Mouse (Mus musculus) liver, embryonic 14.5 days (tissue): ENCODE results near the gene Hyal1. TPM values are rescaled to one million over a fixed set of nuclear protein-coding genes. Genes with fewer than 3 reads are reported as not detected.

ENCODE experiments used
- ATAC-seq: fragments of 200-750 bp; cut with Nextera tagmentation; 2 replicates; pipeline ENCODE4 v1.8.0; 2017; ENCODE audit warnings: moderate number of reproducible peaks, mild to moderate bottlenecking, moderate library complexity; ENCODE audit not compliant: insufficient read depth
- DNase-seq, 3 experiments: peaks; one replicate each; pipeline ENCODE4 v3.0.0-alpha.2; 2012 to 2013; ENCODE audit warnings: low read depth in 3 of 3, low spot score in 3 of 3
- H3K27ac ChIP-seq: fragments of 300-500 bp; sonication (generic); 2 replicates; pipeline ENCODE4 v1.5.1; 2014; ENCODE audit warnings: moderate library complexity, mild to moderate bottlenecking, control low read depth, inconsistent platforms
- H3K27me3 ChIP-seq: fragments of 300-500 bp; sonication (generic); 2 replicates; pipeline ENCODE4 v1.6.1; 2014; ENCODE audit warnings: mild to moderate bottlenecking, low read length, moderate library complexity; ENCODE audit not compliant: control insufficient read depth, insufficient read depth
- H3K36me3 ChIP-seq: fragments of 300-500 bp; sonication (generic); replicated peaks from 2 replicates; pipeline ENCODE4 v1.6.1; 2014; ENCODE audit warnings: low read depth; ENCODE audit not compliant: control insufficient read depth, insufficient read depth
- H3K4me1 ChIP-seq, 2 experiments: fragments of 200-500 bp in 1 of 2; fragments of 300-500 bp in 1 of 2; sonication (generic) in 1 of 2; replicated peaks; 2 replicates each; pipeline ENCODE4 v1.6.1; 2012 to 2014; ENCODE audit warnings: antibody characterized with exemption in 1 of 2, inconsistent platforms in 1 of 2, low read length in 1 of 2; ENCODE audit not compliant: control insufficient read depth in 2 of 2, insufficient read depth in 2 of 2
- H3K4me2 ChIP-seq: fragments of 300-500 bp; sonication (generic); 2 replicates; pipeline ENCODE4 v1.6.1; 2014; ENCODE audit warnings: low read depth, mild to moderate bottlenecking, control low read depth, moderate library complexity
- H3K4me3 ChIP-seq, 2 experiments: fragments of 200-500 bp in 1 of 2; fragments of 300-500 bp in 1 of 2; sonication (generic) in 1 of 2; 2 replicates each; pipeline ENCODE4 v1.5.1; 2012 to 2014; ENCODE audit warnings: low read depth in 2 of 2, low read length in 2 of 2, mild to moderate bottlenecking in 2 of 2, control low read depth in 1 of 2, inconsistent platforms in 1 of 2, moderate library complexity in 1 of 2; ENCODE audit not compliant: insufficient read depth in 1 of 2
- H3K9ac ChIP-seq: fragments of 300-500 bp; sonication (generic); replicated peaks from 2 replicates; pipeline ENCODE4 v1.6.1; 2014; ENCODE audit warnings: mild to moderate bottlenecking, control low read depth, moderate library complexity
- H3K9me3 ChIP-seq: fragments of 300-500 bp; sonication (generic); 2 replicates; pipeline ENCODE4 v1.6.1; 2016; ENCODE audit warnings: low read length, mixed read lengths; ENCODE audit not compliant: control insufficient read depth
- CTCF ChIP-seq: IDR thresholded peaks from 2 replicates; pipeline ENCODE4 v1.5.1; 2016; ENCODE audit warnings: antibody characterized with exemption, low read depth, control low read depth
- EP300 ChIP-seq: IDR thresholded peaks from 2 replicates; pipeline ENCODE4 v1.6.1; 2016; ENCODE audit warnings: antibody characterized with exemption, low read depth
- WGBS: fragments of 180-500 bp; shearing (Covaris S2); extraction: QIAGEN DNeasy Blood & Tissue Kit; methylation state at CpG from one replicate; pipeline ENCODE4 v1.1.7; 2014; ENCODE audit not compliant: insufficient replicate concordance; 5-methylcytosine and 5-hydroxymethylcytosine counted together
- polyA plus RNA-seq, 2 experiments: library from polyadenylated mRNA; depleted of rRNA in 1 of 2; stranded (reverse) in 1 of 2; unstranded in 1 of 2; fragments of >200 nt; fragmentation: Nextera tagmentation in 1 of 2; extraction: Ambion mirVana in 1 of 2; gene quantifications; 2 replicates each; pipeline versions ENCODE4 v1.2.1 to v1.2.3; 2012 to 2014

Hyal1 gene
- polyA plus RNA-seq, 2 experiments: 1.2 to 1.3 TPM

DNA sequence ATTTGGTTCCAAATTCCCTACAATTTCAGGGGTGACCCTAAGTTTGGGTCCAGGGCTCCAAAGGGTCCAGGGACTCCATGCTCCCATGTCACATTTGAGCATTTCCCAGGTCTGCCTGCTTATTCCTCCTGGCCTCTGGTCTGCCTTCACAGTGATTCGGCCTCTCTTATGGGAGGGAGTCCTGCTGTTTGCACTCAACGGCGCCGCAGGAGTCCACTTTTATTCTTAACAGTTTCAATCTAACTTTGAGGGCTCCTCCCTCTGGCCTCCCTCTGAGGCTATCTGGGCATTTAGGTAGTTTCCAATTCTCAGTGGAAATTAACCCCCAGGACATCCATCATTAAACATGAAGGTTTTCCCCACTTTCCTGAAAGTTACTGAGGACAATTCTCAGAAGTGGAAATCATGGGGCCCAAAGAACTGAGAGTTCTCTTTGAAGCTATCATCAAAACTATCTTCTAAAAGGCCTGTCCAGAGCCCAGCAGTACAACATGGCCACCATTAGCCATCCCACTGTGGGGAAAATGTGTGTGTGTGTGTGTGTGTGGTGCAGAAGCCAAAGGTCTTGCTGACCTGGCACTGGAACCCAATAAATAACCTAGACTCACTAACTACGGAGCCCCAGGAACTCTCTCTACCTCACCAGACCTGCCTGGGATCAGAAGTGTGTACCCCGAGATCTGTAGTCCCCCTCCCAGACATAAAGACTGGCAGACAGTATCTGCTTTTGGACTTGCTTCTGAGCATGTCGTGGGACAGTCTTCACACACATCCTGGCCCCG is 17.7 kb downstream of the Hyal1 start:
- no peak for TF ChIP-seq EP300
- no peak for TF ChIP-seq CTCF
- DNase-seq (no peak), ATAC-seq (no peak)
- H3K9me3 ChIP-seq: no peaks in the 10 kb centered on the region
- no peak overlapping the region for H3K4me3 ChIP-seq
- H3K4me2 ChIP-seq: no peak overlapping the region
- H3K27me3 ChIP-seq: no peaks in the 10 kb centered on the region; the same call in 1 of the 2 replicates
- peaks cover 53% of the 10 kb centered on the region for H3K36me3 ChIP-seq
- no peak overlapping the region for H3K27ac ChIP-seq
- H3K4me1 ChIP-seq: peaks cover 12% of the 10 kb centered on the region in 2 experiments; a peak in 3 of 4 replicates
- no peak overlapping the region for H3K9ac ChIP-seq
- 82% methylated on average over 8 of the region's 8 CpGs for WGBS

DNA sequence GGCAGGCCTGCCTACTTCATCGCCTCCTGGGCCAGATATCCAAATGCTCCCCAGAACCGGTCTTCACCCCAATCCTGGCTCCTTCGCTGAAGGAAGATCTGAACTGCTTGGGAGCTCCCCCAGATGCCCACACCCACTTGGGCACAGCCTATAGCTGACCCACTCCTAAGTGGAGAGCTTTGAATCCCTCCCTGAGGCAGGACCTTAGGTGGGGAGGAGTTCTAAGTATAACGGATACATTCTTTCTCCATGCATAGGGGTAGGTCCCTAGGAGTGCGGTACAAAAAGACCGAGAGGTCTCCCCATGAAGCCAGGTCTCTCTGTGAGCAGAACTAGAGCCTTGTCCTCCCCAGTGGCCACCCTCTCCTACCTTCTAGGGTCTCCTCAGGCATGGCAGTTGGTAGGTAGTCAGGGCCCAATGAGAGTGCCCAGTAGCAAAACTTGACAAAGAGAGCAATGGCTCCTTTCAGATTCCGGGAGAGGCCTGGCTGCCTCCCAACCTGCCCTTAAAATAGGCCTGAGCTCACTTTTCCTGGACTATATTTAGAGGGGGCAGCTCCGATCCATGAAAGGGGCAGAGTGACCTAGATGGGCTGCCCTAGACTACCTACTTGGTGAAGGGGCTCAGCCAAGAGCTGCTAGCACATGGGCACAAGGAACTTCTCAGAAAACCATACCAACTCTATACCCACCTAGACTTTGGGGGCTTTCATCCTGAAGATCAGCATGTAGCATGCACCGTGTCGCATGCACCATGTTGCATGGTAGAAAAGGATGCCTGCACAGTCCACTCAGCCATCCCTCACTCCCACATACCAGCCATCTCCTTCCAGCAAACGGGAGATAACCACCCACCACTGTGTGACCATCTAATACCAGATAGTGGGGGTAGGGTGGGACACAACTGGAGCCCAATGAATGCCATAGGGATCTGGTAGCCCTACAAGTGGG is 20.2 kb downstream of the Hyal1 start:
- peaks cover 0 to 2% of the 10 kb centered on the region in 2 experiments; a peak in 1 of 4 replicates for H3K4me1 ChIP-seq
- no peak overlapping the region for H3K27ac ChIP-seq
- no peak overlapping the region for H3K4me2 ChIP-seq
- no peak for DNase-seq
- H3K9ac ChIP-seq: no peak overlapping the region
- TF ChIP-seq CTCF: no peak
- TF ChIP-seq EP300: no peak
- H3K36me3 ChIP-seq: peaks cover 29% of the 10 kb centered on the region
- H3K4me3 ChIP-seq: no peak overlapping the region
- no peak for ATAC-seq
- H3K9me3 ChIP-seq: no peaks in the 10 kb centered on the region
- WGBS: 82% methylated on average over 11 of the region's 11 CpGs
- no peaks in the 10 kb centered on the region; the same call in 1 of the 2 replicates for H3K27me3 ChIP-seq

DNA sequence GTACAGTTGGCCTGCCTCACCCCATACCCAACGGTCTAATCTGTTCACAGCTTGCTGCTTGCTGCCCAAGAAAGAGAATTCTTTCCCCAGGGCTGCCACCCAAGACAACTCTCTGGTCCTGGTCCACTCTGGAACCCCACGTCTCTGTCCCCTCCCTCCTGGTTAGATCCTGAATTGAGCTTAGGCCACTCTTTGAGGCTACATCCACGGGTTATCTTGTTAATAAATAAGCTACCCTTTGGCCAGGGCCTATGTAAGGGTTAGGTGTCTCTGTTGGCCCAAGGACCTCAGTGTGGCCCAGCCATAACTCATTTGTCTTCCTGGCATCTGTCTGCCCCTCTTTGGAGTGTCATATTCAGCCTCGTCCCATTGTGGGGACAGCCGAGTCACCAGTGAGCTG is 21.7 kb downstream of the Hyal1 start:
- Histone ChIP-seq H3K27ac (no peak overlapping the region), H3K4me3 (no peak overlapping the region)
- no peak for ATAC-seq

DNA sequence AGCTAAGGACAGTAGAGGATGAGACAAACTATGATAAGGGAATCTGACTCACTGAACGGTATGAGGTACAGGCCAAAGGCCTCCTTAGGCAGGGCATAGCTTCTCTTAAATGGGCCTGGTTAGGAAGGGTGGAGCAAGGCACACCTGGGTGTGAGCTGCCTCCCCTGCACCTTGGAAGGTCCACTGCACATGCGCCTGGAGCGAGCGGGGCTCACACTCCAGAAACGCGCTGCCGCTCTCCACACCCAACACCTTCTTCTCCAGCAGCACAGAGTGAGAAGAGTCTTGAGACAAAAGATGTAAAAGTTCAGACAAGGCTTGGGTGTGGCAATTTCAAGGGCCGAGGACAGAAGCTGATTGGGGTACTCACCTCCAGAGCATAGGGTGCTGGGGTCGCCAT is 22.7 kb downstream of the Hyal1 start:
- ATAC-seq: no peak
- H3K9me3 ChIP-seq: no peaks in the 10 kb centered on the region
- H3K4me2 ChIP-seq: no peak overlapping the region
- H3K4me1 ChIP-seq: peaks cover 0 to 7% of the 10 kb centered on the region in 2 experiments; a peak in 3 of 4 replicates
- no peak overlapping the region for H3K4me3 ChIP-seq
- H3K27me3 ChIP-seq: no peaks in the 10 kb centered on the region; the same call in 1 of the 2 replicates
- no peak overlapping the region for H3K9ac ChIP-seq
- DNase-seq: no peak
- 68% methylated on average over 9 of the region's 9 CpGs for WGBS
- peaks cover 4% of the 10 kb centered on the region for H3K36me3 ChIP-seq
- no peak overlapping the region for H3K27ac ChIP-seq
- TF ChIP-seq CTCF (no peak), EP300 (no peak)

More for the DNA sequence above, 21.7 kb downstream of the Hyal1 start:
- Histone ChIP-seq H3K4me1 (peaks cover 0 to 7% of the 10 kb centered on the region in 2 experiments; a peak in 3 of 4 replicates), H3K4me2 (no peak overlapping the region), H3K9me3 (no peaks in the 10 kb centered on the region), H3K36me3 (peaks cover 14% of the 10 kb centered on the region), H3K27me3 (no peaks in the 10 kb centered on the region; the same call in 1 of the 2 replicates), H3K9ac (no peak overlapping the region)
- DNase-seq: no peak
- 67% methylated on average over 5 of the region's 5 CpGs for WGBS
- TF ChIP-seq EP300 (no peak), CTCF (no peak)
